Mouse (Mus musculus): ENCODE data around the gene Nr4a3.

DNA sequence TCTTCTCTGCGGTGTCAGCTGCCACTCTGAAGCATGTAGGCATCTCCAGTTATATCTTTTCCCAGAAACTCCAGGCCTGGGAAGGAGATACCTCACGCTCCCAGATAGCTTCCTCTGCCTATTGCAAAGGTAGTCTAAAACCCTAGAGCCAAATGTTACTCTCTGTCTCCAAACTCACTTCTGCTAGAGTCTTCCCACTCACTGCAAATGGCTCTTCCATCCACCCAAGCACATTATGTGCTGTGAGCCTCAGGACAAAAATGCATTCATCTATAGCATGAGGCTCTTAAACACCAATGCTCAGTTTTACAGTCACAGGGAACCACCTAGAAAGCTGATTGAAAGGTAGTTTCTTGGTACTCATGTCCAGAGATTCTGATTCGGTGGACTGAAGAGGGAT is 48.3 kb downstream of the Nr4a3 start:
- no peak for TF ChIP-seq GATA1 (IDR thresholded peaks at IDR 0.05; ENCODE audit: low read length)
- no peak for TF ChIP-seq TAL1 (IDR thresholded peaks at IDR 0.05; ENCODE audit: low read length)

All from erythroblast, embryonic 14.5 days (primary cell).